Mouse (Mus musculus): ENCODE measurements at regions not wholly inside any gene's neighbourhood (a gene's known extent, or its start where the extent isn't known, plus 50 kb on each side); places are given as distances from the start of the nearest gene placed in this dataset.
"Not testable (repeated sequence)": the region's sequence is repeated elsewhere in the genome, so short reads cannot be mapped to it uniquely, and the experiment has no call there.

DNA sequence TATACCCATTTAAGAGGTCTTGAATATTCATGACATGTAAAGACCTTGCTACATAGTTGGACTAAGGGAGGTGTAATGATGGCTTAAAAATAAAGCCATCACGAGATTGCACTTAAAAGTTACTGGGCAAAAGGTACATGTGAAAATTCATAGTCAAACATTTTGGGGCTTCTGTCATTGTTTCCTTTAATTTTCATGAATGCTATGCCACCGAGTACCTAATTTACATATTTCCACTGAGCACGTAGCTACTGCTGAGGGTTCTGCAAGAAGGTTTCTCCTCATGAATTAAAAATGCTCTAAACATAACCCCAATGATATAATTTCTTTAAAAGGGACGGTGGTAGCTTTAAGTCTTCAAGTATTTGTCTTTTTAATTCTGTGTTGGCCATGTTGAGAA, 800.4 kb downstream of the Ets1 start:
- DNase-seq (ENCODE audit: low spot score) = no peak

DNA sequence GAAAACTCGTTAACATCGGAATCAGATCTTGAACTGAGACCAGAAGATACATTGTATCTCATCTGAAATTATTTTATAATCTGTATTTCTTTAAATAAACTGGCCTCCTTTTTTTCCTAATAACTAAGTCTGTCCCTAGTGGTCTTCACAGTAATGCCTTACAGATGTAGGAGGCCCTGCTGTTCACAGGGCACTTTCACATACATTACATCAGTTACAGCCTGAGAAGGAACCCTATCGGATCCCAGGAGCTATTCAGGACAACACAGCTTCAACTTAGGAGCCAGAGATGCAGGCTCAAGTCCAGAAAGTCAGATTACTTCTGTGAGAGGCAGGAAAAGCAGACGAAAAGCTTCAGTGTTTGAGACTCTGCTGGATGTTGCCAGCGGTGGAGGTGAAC, 806.2 kb downstream of the Ets1 start:
- no peak for DNase-seq (ENCODE audit: low spot score)

- no peak for DNase-seq (ENCODE audit: low spot score)
Observed at GRCm38 (mm10) chr9:33445902-33446301, 809.9 kb downstream of the Ets1 start.

DNA sequence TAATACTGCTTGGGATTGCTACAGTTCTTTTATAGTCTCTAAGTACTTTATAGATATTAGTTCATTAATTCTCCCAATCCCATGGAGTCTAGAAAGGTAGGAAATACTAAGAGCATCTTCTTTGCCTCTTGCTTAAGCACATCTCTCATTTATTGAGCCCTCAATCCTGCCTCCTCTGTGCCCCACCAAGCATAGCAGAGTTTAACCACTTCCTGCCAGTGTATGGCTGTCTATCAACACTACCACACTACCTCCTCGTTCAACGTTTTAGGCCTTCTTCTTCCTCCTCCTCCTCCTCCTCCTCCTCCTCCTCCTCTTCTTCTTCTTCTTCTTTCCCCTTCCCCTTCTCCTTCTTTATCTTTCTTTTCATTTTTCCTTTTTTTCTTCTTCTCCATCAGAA, 839.1 kb downstream of the Ets1 start:
- DNase-seq (ENCODE audit: low spot score) = no peak

GRCm38 (mm10) chr9:33482845-33483540, 847.0 kb downstream of the Ets1 start:
- DNase-seq (ENCODE audit: low spot score) = no peak

GRCm38 (mm10) chr9:33483541-33483846, 847.5 kb downstream of the Ets1 start:
- DNase-seq (ENCODE audit: low spot score) = no peak

GRCm38 (mm10) chr9:33533101-33533810, 897.2 kb downstream of the Ets1 start:
- no peak for DNase-seq (ENCODE audit: low spot score)

GRCm38 (mm10) chr9:33543301-33543700, 907.3 kb downstream of the Ets1 start:
- no peak for DNase-seq (ENCODE audit: low spot score)

- no peak for DNase-seq (ENCODE audit: low spot score)
Observed at GRCm38 (mm10) chr9:33546126-33546737, 910.2 kb downstream of the Ets1 start.

DNA sequence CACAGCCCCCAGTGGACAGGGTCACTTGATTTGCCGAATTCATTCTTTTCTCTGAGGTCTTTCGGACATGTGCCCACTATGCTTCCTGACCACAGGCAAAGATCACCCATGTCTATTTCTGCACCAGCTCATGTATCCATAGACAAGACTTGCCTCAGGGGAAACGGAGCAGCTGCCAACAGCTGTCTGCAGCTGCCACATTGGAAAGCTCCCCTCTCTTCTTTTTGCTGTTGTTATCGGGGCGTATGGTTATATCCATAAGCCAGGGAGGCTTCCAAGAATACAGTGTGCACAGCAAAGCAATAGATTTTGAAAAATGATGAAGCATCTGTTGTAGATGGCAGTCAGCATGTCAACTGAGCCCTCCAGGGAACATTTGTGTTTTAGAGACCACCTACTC, 913.4 kb downstream of the Ets1 start:
- no peak for DNase-seq (ENCODE audit: low spot score)

DNA sequence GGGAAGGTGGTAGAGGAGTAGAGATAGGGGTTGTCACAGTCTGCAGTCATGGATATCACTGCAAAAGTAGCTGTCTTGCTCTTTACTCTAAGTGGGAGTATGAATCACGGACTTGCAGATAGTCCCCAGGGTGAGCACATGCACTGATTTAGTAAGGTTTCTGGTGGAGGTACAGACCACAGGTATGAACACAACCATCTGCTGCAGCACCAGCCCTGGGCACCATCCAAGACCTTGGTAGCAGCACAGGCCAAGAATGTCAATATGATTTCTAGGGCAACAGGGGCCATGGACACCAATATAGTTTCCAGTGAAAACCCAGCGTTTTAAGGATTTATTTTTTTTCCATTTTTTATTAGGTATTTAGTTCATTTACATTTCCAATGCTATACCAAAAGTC, 913.7 kb upstream of the Kirrel3 start:
- no peak for DNase-seq (ENCODE audit: low spot score)

- no peak for DNase-seq (ENCODE audit: low spot score)
Observed at GRCm38 (mm10) chr9:33611511-33611910, 874.2 kb upstream of the Kirrel3 start.

DNA sequence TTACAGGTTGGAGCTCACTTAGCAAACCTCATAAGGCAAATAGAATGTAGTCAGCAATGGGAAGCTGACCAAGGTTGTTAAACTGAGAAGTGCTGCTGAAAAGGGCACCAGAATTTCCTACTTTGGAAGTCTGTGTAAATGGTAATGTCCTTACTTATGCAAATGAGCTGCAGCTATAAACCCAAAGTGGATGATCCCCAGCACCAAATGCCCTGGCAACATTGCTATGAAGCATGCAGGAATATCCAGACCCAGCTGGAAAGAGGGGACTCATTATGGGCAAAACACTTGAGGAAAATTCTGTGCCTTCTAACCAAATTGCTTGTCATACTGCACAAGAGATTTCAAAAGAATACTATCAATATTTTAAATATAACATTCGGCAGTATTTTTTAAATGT, 861.3 kb upstream of the Kirrel3 start:
- DNase-seq (ENCODE audit: low spot score) = no peak

GRCm38 (mm10) chr9:33629731-33630473, 855.8 kb upstream of the Kirrel3 start:
- no peak for DNase-seq (ENCODE audit: low spot score)

GRCm38 (mm10) chr9:33662978-33663377, 822.7 kb upstream of the Kirrel3 start:
- DNase-seq (ENCODE audit: low spot score) = no peak

DNA sequence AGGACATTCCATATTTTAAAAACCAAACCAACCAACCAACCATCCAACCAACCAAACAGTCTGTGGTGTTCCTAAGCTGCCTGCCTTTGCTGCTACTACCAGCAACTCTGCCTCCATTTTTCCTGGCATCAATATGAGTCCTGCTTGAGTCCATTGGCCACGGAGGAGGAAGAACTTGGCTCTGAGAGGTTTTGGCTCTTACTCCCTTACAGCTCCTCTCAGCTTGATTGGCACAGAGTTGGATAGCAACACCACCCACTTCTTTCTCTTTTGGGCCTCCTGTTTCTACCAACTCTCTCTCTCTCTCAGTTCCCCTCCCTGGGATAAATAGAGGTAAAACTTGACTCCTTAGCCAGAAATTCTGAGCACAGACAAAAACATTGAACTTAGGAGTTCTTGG, 804.6 kb upstream of the Kirrel3 start:
- no peak for DNase-seq (ENCODE audit: low spot score)

- DNase-seq (ENCODE audit: low spot score) = no peak
Observed at GRCm38 (mm10) chr9:33691731-33692130, 794.0 kb upstream of the Kirrel3 start.

DNA sequence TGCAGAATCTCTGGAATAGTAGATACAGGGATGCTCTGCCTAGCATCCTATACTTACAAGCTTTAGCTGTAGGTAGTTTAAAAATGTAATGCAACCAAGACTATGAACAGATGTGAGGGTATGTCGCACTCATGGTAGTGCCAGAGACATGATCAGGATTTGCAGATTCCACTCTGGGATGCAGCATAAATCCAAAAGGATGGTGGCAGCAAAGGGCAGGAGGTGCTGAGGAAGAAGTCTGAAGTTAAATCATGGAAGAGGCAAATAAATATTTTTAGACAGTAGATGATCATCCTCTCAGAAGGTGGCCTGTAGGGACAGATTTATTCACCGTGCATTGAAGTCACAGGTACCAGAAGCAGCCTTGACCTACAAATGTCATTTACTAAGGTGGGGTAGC, 768.1 kb upstream of the Kirrel3 start:
- no peak for DNase-seq (ENCODE audit: low spot score)

- DNase-seq (ENCODE audit: low spot score) = no peak
Observed at GRCm38 (mm10) chr9:33724811-33725210, 760.9 kb upstream of the Kirrel3 start.

DNA sequence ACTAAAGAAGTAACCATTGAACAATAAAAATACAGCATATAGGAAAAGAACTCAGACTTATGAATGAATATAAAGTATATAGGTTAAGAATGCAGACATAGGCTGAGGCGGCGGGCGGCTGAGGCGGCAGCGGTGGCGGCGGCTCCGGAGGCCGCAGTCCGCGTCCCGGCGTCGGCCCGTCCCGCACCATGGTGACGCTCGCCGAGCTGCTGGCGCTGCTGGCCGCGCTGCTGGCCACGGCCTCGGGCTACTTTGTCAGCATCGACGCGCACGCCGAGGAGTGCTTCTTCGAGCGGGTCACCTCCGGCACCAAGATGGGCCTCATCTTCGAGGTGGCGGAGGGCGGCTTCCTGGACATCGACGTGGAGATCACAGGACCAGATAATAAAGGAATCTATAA, 757.6 kb upstream of the Kirrel3 start:
- DNase-seq (ENCODE audit: low spot score) = not testable (repeated sequence)

DNA sequence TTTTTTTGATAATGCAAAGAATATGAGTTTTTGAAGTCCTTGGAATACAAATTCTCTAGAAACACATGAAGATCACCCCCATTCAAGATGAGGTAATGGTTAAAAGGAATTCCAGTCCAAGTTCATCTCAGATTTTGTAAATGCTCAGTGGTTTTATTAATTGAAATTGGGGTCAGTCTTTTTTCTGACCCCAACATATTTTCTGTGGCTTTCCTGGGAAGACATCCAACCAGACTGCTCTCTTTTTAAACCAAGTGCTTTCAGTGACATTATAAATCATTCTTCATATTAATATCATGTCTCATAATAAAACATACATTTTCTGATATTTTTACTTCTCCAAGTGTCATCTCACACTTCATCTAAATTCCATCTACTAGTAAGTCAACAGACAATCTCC, 725.0 kb upstream of the Kirrel3 start:
- no peak for DNase-seq (ENCODE audit: low spot score)

- no peak for DNase-seq (ENCODE audit: low spot score)
Observed at GRCm38 (mm10) chr9:33766235-33766634, 719.5 kb upstream of the Kirrel3 start.

- DNase-seq (ENCODE audit: low spot score) = no peak
Observed at GRCm38 (mm10) chr9:33769811-33770210, 715.9 kb upstream of the Kirrel3 start.

Data from ovary, postnatal 36 days (tissue).